Mouse (Mus musculus) midbrain, embryonic 16.5 days (tissue): Measurements from ENCODE around the gene Olfr453. TPM values are rescaled to one million over a fixed set of nuclear protein-coding genes. Genes with fewer than 3 reads are reported as not detected.

Source experiments
- ATAC-seq: fragments of 200-750 bp; cut with Nextera tagmentation; 2 replicates; pipeline ENCODE4 v1.8.0; 2017; ENCODE audit warnings: moderate TSS enrichment
- H3K27ac ChIP-seq: fragments of 300-500 bp; sonication (generic); 2 replicates; pipeline ENCODE4 v1.5.1; 2014; ENCODE audit warnings: mild to moderate bottlenecking, low read length, mixed read lengths
- H3K27me3 ChIP-seq: fragments of 300-500 bp; sonication (generic); 2 replicates; pipeline ENCODE4 v1.6.1; 2014; ENCODE audit warnings: low read depth, low read length, mixed read lengths; ENCODE audit not compliant: control insufficient read depth, insufficient read depth
- H3K36me3 ChIP-seq: fragments of 300-500 bp; sonication (generic); 2 replicates; pipeline ENCODE4 v1.6.1; 2014; ENCODE audit warnings: mild to moderate bottlenecking, low read length, moderate library complexity, mixed read lengths; ENCODE audit not compliant: control insufficient read depth, insufficient read depth
- H3K4me1 ChIP-seq: fragments of 300-500 bp; sonication (generic); 2 replicates; pipeline ENCODE4 v1.6.1; 2014; ENCODE audit warnings: mild to moderate bottlenecking, low read length, mixed read lengths; ENCODE audit not compliant: control insufficient read depth, insufficient read depth
- H3K4me2 ChIP-seq: fragments of 300-500 bp; sonication (generic); 2 replicates; pipeline ENCODE4 v1.6.1; 2014; ENCODE audit warnings: mild to moderate bottlenecking, low read length, mixed read lengths
- H3K4me3 ChIP-seq: fragments of 300-500 bp; sonication (generic); 2 replicates; pipeline ENCODE4 v1.5.1; 2014; ENCODE audit warnings: low read depth, mild to moderate bottlenecking, low read length, moderate library complexity, mixed read lengths
- H3K9ac ChIP-seq: fragments of 300-500 bp; sonication (generic); 2 replicates; pipeline ENCODE4 v1.6.1; 2014; ENCODE audit warnings: low read depth, low read length, mixed read lengths
- H3K9me3 ChIP-seq: fragments of 300-500 bp; sonication (generic); replicated peaks from 2 replicates; pipeline ENCODE4 v1.6.1; 2014; ENCODE audit warnings: mild to moderate bottlenecking, low read length, mixed read lengths; ENCODE audit not compliant: control insufficient read depth, poor library complexity, severe bottlenecking
- WGBS: fragments of 180-500 bp; shearing (Covaris S2); extraction: QIAGEN DNeasy Blood & Tissue Kit; methylation state at CpG from one replicate; pipeline ENCODE4 v1.1.7; 2014; 5-methylcytosine and 5-hydroxymethylcytosine counted together
- polyA plus RNA-seq: library from polyadenylated mRNA; unstranded; fragments of >200 nt; fragmentation: Nextera tagmentation; extraction: Ambion mirVana; gene quantifications from 2 replicates; pipeline ENCODE4 v1.2.1, GENCODE M21; 2015

Gene Olfr453
- polyA plus RNA-seq, 1 experiment from 2014 or later: not detected

DNA sequence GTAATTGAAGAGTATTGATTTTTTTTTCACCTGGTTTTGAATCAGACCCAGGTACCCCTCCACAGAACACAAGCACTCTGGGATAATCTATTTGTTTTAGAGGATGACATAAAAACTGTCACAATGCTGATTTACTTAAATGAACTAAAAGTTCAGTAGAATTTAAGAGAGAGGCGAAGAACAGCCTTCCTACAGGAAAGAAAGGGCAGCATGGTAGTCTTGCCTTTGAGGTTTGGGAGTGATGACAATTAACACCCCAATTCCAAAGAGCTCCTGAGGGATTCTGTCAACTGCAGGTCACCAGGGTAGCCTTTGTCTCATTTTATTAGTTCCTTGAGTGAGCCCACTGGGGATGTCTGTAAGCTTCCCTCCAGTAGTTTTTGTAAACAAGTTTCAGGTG is 16.9 kb downstream of the Olfr453 start, which contains the start of gene Olfr38:
Gene Olfr38 (plus strand): TSS at position 301 of the 400 bp plus-strand sequence.
- no peak for ATAC-seq
- 83% methylated on average over 1 of the region's 1 CpGs for WGBS
- Histone ChIP-seq H3K4me3 (no peak within 1 kb of the TSS), H3K9me3 (no peaks in the 10 kb centered on the region), H3K36me3 (no peaks in the 10 kb centered on the region), H3K27ac (no peak within 1 kb of the TSS), H3K27me3 (no peaks in the 10 kb centered on the region), H3K4me2 (no peak within 1 kb of the TSS), H3K9ac (no peak within 1 kb of the TSS), H3K4me1 (no peaks in the 10 kb centered on the region)

DNA sequence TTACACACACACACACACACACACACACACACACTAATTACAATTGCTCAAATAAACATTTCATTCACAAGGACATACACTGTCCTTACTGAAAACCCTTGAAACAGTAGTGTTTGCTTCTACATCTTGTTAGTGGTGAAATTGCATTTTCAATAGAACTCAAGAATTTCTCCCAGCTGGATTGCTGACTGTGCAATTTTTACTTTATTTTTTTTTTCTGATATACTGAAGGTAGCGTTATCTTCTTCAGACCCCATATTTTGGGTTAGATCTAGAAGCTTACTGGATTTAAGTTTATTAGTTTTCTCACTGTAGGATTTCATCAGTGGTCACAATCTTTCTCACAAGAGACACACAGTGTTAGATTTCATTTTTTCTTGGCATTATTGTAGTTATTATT is 37.9 kb downstream of the Olfr453 start:
- ATAC-seq: no peak
- Histone ChIP-seq H3K4me2 (no peak overlapping the region), H3K27me3 (no peaks in the 10 kb centered on the region), H3K9ac (no peak overlapping the region), H3K4me3 (no peak overlapping the region), H3K9me3 (no peaks in the 10 kb centered on the region), H3K36me3 (no peaks in the 10 kb centered on the region), H3K27ac (no peak overlapping the region), H3K4me1 (no peaks in the 10 kb centered on the region)
- 92% methylated on average over 1 of the region's 1 CpGs for WGBS

DNA sequence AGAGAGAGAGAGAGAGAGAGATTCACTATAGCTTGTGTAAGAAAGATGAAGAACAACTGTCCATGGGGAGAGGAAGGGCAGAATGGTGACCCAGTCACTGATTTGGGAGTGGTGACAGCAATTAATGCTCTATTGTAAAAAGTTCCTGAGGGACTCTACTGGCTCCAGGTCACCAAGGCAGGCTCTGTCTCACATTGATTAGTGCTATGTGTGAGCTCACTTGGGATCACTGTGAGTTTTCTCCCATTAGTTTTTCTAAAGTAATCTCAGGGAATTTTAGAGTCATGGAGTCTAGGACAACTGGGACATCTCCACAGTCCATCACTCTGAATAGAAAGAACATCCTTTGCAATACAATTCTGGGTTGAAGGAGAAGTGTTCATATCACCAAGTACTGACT is 45.6 kb downstream of the Olfr453 start, which contains the start of gene Olfr452:
Gene Olfr452 (plus strand): TSS at position 301 of the 400 bp plus-strand sequence.
- H3K4me3 ChIP-seq: no peak within 1 kb of the TSS
- no peak for ATAC-seq
- H3K4me2 ChIP-seq: no peak within 1 kb of the TSS
- no peaks in the 10 kb centered on the region for H3K27me3 ChIP-seq
- no peak within 1 kb of the TSS for H3K27ac ChIP-seq
- no peak within 1 kb of the TSS for H3K9ac ChIP-seq
- no peaks in the 10 kb centered on the region for H3K36me3 ChIP-seq
- H3K9me3 ChIP-seq: no peaks in the 10 kb centered on the region
- no peaks in the 10 kb centered on the region for H3K4me1 ChIP-seq

DNA sequence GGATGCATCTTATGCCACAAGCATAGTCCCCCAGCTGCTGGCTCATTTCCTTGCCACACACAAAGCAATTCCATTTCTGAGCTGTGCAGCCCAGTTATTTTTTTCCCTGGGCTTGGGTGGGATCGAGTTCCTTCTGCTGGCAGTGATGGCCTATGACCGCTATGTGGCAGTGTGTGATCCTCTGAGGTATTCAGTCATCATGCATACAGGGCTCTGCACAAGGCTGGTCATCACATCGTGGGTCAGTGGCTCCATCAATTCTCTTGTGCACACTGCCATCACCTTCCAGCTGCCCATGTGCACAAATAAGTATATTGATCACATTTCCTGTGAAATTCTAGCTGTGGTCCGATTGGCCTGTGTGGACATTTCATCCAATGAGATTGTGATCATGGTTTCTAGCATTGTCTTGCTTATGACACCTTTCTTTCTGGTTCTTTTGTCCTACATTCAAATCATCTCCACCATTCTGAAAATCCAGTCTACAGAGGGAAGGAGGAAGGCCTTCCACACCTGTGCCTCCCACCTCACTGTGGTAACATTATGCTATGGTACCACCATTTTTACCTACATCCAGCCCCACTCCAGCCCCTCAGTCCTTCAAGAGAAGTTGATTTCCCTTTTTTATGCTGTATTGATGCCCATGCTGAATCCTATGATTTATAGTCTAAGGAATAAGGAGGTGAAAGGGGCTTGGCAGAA is 51.2 kb downstream of the Olfr453 start:
- no peak overlapping the region for H3K9ac ChIP-seq
- no peaks in the 10 kb centered on the region for H3K36me3 ChIP-seq
- H3K27me3 ChIP-seq: no peaks in the 10 kb centered on the region
- H3K27ac ChIP-seq: peak overlapping the region; percentile 73
- peak; percentile 81 for ATAC-seq
- H3K4me2 ChIP-seq: 0 out of 2 replicates have a peak overlapping the region, but pooled peaks have one; percentile 12
- 35% methylated on average over 4 of the region's 4 CpGs for WGBS
- H3K4me1 ChIP-seq: peaks cover 3% of the 10 kb centered on the region
- H3K4me3 ChIP-seq: no peak overlapping the region
- no peaks in the 10 kb centered on the region for H3K9me3 ChIP-seq

DNA sequence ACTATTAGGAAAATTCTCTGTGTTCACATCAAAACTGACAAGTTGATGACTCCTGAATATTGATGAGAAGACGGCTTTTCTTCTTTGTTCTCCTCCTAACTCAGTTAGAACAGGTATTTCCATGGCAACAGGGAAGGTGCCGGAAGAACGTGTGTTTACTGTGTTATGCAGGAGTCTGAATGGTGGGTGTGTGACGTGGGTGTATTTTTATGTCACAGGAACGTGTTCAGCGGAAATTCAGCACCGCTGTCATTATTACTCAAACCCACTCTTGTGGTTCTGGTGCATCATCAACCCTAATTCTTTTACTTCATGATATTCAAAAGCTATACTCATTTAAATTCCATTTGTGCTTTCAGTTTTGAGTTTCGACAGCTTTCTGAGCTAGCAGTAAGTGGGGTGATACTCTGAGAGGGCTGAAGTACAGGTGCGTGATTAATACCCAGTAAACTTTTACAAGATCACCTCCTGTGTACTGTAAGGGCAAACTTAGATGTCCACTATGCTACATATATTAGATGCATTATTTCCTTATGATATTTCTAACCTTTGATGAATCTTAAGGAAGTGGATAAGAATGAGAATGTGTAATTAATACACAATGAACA is 51.9 kb downstream of the Olfr453 start:
- 65% methylated on average over 9 of the region's 9 CpGs for WGBS
- no peaks in the 10 kb centered on the region for H3K36me3 ChIP-seq
- H3K4me1 ChIP-seq: peaks cover 3% of the 10 kb centered on the region
- peak; percentile 95 for ATAC-seq
- no peaks in the 10 kb centered on the region for H3K27me3 ChIP-seq
- no peak overlapping the region for H3K9ac ChIP-seq
- H3K27ac ChIP-seq: peak overlapping the region; percentile 73
- no peak overlapping the region for H3K4me3 ChIP-seq
- H3K4me2 ChIP-seq: 0 out of 2 replicates have a peak overlapping the region, but pooled peaks have one; percentile 24
- H3K9me3 ChIP-seq: no peaks in the 10 kb centered on the region

DNA sequence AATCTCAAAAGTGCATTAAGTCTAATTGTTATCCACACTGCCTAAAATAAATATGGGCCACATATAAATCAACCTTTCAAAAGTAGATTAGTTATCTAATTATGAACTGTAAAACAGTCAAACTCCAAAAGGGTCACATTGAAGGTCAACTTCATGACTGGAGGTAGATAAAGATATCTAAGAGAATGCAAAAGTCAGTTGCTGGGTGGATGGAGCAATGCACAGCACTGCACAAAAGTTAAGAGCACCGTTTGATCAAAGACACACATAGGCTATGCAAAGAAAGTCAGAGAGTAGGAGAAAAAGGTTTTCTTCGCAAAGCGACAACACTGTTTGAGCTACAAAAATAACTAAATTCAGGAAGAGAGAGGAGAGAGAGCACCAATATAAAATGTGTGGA is 55.8 kb downstream of the Olfr453 start:
- Histone ChIP-seq H3K9ac (no peak overlapping the region), H3K4me1 (peaks cover 3% of the 10 kb centered on the region), H3K9me3 (no peaks in the 10 kb centered on the region), H3K4me3 (no peak overlapping the region), H3K27me3 (no peaks in the 10 kb centered on the region), H3K36me3 (no peaks in the 10 kb centered on the region), H3K27ac (no peak overlapping the region), H3K4me2 (no peak overlapping the region)
- ATAC-seq: no peak
- WGBS: 84% methylated on average over 3 of the region's 3 CpGs

Other genes starting within 250 kb of the Olfr453 start
- gene Olfr455, start 191.8 kb upstream of the Olfr453 start, polyA plus RNA-seq: not detected in 2 replicates
- not detected in 2 replicates for gene Tcaf3, start 141.7 kb upstream of the Olfr453 start, polyA plus RNA-seq
- 1.8 and 2.2 TPM in 2 replicates for gene Tcaf2, start 94.1 kb upstream of the Olfr453 start, polyA plus RNA-seq
- 233 and 247 TPM in 2 replicates for gene Tcaf1, start 29.3 kb upstream of the Olfr453 start, polyA plus RNA-seq
- not detected in 2 replicates for gene Olfr38, start 17.0 kb downstream of the Olfr453 start, polyA plus RNA-seq
- not detected in 2 replicates for gene Olfr452, start 45.7 kb downstream of the Olfr453 start, polyA plus RNA-seq
- not detected in 2 replicates for gene Olfr450, start 72.6 kb downstream of the Olfr453 start, polyA plus RNA-seq
- not detected in 2 replicates for gene Olfr449, start 95.0 kb downstream of the Olfr453 start, polyA plus RNA-seq
- gene Olfr448, start 151.1 kb downstream of the Olfr453 start, polyA plus RNA-seq: not detected in 2 replicates
- gene Olfr447, start 169.5 kb downstream of the Olfr453 start, polyA plus RNA-seq: not detected in 2 replicates
- not detected in 2 replicates for gene Olfr446, start 182.0 kb downstream of the Olfr453 start, polyA plus RNA-seq
- not detected in 2 replicates for gene Olfr444, start 209.7 kb downstream of the Olfr453 start, polyA plus RNA-seq